Mouse (Mus musculus): ENCODE results near the gene Nagpa.

Nagpa gene

GRCm38 (mm10) chr16:5203200-5203599 lies 612 bp downstream of the Nagpa start:
- intact Hi-C loops (cut with DNase I): loop anchor here (1.0 kb wide), 1 partner anchor 41 kb away; no protein-coding TSS in a partner anchor

GRCm38 (mm10) chr16:5202681-5203080 lies 1.1 kb downstream of the Nagpa start:
- intact Hi-C loops (cut with DNase I): loop anchor here (1.0 kb wide), 1 partner anchor 42 kb away; no protein-coding TSS in a partner anchor

- intact Hi-C loops (cut with DNase I): loop anchor here (5.0 kb wide), 1 partner anchor 48 kb away; the partner anchor contains the start of gene Sec14l5
These were observed 8.7 kb downstream of the Nagpa start for GRCm38 (mm10) chr16:5195080-5195479.

- intact Hi-C loops (cut with DNase I): no loop called here
These were observed 17.6 kb downstream of the Nagpa start for GRCm38 (mm10) chr16:5186234-5186633.

- intact Hi-C loops (cut with DNase I): no loop called here
These were observed 18.1 kb downstream of the Nagpa start for GRCm38 (mm10) chr16:5185691-5186090.

GRCm38 (mm10) chr16:5184956-5185355 lies 18.9 kb downstream of the Nagpa start:
- intact Hi-C loops (cut with DNase I): no loop called here

GRCm38 (mm10) chr16:5184101-5184500 lies 19.7 kb downstream of the Nagpa start:
- intact Hi-C loops (cut with DNase I): no loop called here

GRCm38 (mm10) chr16:5183310-5183975 lies 20.4 kb downstream of the Nagpa start:
- intact Hi-C loops (cut with DNase I): no loop called here

- intact Hi-C loops (cut with DNase I): no loop called here
These were observed 31.2 kb downstream of the Nagpa start for GRCm38 (mm10) chr16:5172636-5173035.

GRCm38 (mm10) chr16:5168829-5169228 lies 35.0 kb downstream of the Nagpa start:
- intact Hi-C loops (cut with DNase I): no loop called here

GRCm38 (mm10) chr16:5168038-5168437 lies 35.8 kb downstream of the Nagpa start:
- intact Hi-C loops (cut with DNase I): no loop called here

GRCm38 (mm10) chr16:5164327-5164726 lies 39.5 kb downstream of the Nagpa start:
- intact Hi-C loops (cut with DNase I): no loop called here

GRCm38 (mm10) chr16:5159248-5159647 lies 44.6 kb downstream of the Nagpa start:
- intact Hi-C loops (cut with DNase I): no loop called here

- intact Hi-C loops (cut with DNase I): no loop called here
These were observed 46.7 kb downstream of the Nagpa start for GRCm38 (mm10) chr16:5157113-5157512.

GRCm38 (mm10) chr16:5156495-5156894 lies 47.3 kb downstream of the Nagpa start:
- intact Hi-C loops (cut with DNase I): no loop called here

GRCm38 (mm10) chr16:5155014-5155413 lies 48.8 kb downstream of the Nagpa start:
- intact Hi-C loops (cut with DNase I): no loop called here

- intact Hi-C loops (cut with DNase I): no loop called here
These were observed 50.3 kb downstream of the Nagpa start for GRCm38 (mm10) chr16:5153299-5154026.

GRCm38 (mm10) chr16:5150544-5150943 lies 53.3 kb downstream of the Nagpa start:
- intact Hi-C loops (cut with DNase I): no loop called here

- intact Hi-C loops (cut with DNase I): loop anchor here (5.0 kb wide), 1 partner anchor 50 kb away; no protein-coding TSS in a partner anchor
These were observed 56.8 kb downstream of the Nagpa start, which contains the start of gene Sec14l5 for GRCm38 (mm10) chr16:5147037-5147385. TSS of gene Sec14l5 (plus strand) at chr16:5147109.

GRCm38 (mm10) chr16:5146367-5147036 lies 57.3 kb downstream of the Nagpa start:
- intact Hi-C loops (cut with DNase I): loop anchor here (5.0 kb wide), 1 partner anchor 51 kb away; no protein-coding TSS in a partner anchor

- intact Hi-C loops (cut with DNase I): loop anchor here (2.0 to 5.0 kb wide), 2 partner anchors 52 to 165 kb away; no protein-coding TSS in a partner anchor
These were observed 58.2 kb downstream of the Nagpa start for GRCm38 (mm10) chr16:5145570-5145969.

Data from adrenal gland (tissue).